Mouse (Mus musculus) liver, embryonic 16.5 days (tissue): ENCODE data around the gene Nhs. TPM values are rescaled to one million over a fixed set of nuclear protein-coding genes. Genes with fewer than 3 reads are reported as not detected.

Experiments used
- ATAC-seq: fragments of 200-750 bp; cut with Nextera tagmentation; 2 replicates; pipeline ENCODE4 v1.8.0; 2017; ENCODE audit warnings: low read depth, mild to moderate bottlenecking, moderate number of reproducible peaks, moderate library complexity
- H3K27ac ChIP-seq: fragments of 300-500 bp; sonication (generic); 2 replicates; pipeline ENCODE4 v1.5.1; 2014; ENCODE audit warnings: mild to moderate bottlenecking, low read length
- H3K27me3 ChIP-seq: fragments of 300-500 bp; sonication (generic); 2 replicates; pipeline ENCODE4 v1.6.1; 2014; ENCODE audit warnings: low read depth, low read length, mixed read lengths; ENCODE audit not compliant: control insufficient read depth, insufficient read depth
- H3K36me3 ChIP-seq: fragments of 300-500 bp; sonication (generic); 2 replicates; pipeline ENCODE4 v1.6.1; 2014; ENCODE audit warnings: mild to moderate bottlenecking; ENCODE audit not compliant: control insufficient read depth, insufficient read depth
- H3K4me1 ChIP-seq: fragments of 300-500 bp; sonication (generic); 2 replicates; pipeline ENCODE4 v1.6.1; 2014; ENCODE audit warnings: low read depth, low read length, mixed read lengths; ENCODE audit not compliant: control insufficient read depth
- H3K4me2 ChIP-seq: fragments of 300-500 bp; sonication (generic); 2 replicates; pipeline ENCODE4 v1.6.1; 2014; ENCODE audit warnings: low read depth, low read length, mixed read lengths
- H3K4me3 ChIP-seq: fragments of 300-500 bp; sonication (generic); 2 replicates; pipeline ENCODE4 v1.5.1; 2014; ENCODE audit warnings: low read depth, mild to moderate bottlenecking, low read length
- H3K9ac ChIP-seq: fragments of 300-500 bp; sonication (generic); 2 replicates; pipeline ENCODE4 v1.6.1; 2014; ENCODE audit warnings: low read depth, low read length
- H3K9me3 ChIP-seq: fragments of 300-500 bp; sonication (generic); replicated peaks from 2 replicates; pipeline ENCODE4 v1.6.1; 2016; ENCODE audit warnings: low read length; ENCODE audit not compliant: control insufficient read depth
- WGBS: fragments of 180-500 bp; shearing (Covaris S2); extraction: QIAGEN DNeasy Blood & Tissue Kit; methylation state at CpG from one replicate; pipeline ENCODE4 v1.1.7; 2014; ENCODE audit not compliant: insufficient replicate concordance; 5-methylcytosine and 5-hydroxymethylcytosine counted together
- polyA plus RNA-seq: library from polyadenylated mRNA; unstranded; fragments of >200 nt; fragmentation: Nextera tagmentation; extraction: Ambion mirVana; gene quantifications from 2 replicates; pipeline ENCODE4 v1.2.1, GENCODE M21; 2015

Gene Nhs
- polyA plus RNA-seq, result 0.02 and 0.05 TPM in 2 replicates

- Histone ChIP-seq H3K36me3 (no peaks in the 10 kb centered on the region), H3K4me1 (no peaks in the 10 kb centered on the region), H3K4me3 (peak within 1 kb of the TSS; percentile 43), H3K9ac (no peak within 1 kb of the TSS), H3K9me3 (no peaks in the 10 kb centered on the region), H3K27ac (no peak within 1 kb of the TSS), H3K4me2 (peak within 1 kb of the TSS; percentile 46), H3K27me3 (peaks cover 33% of the 10 kb centered on the region)
- WGBS, result 25% methylated on average over 50 of the region's 61 CpGs
- peak; percentile 65; the same call in 1 of the 2 replicates for ATAC-seq
These were observed at the start of gene Nhs for GRCm38 (mm10) chrX:162159637-162160611. TSS of gene Nhs (minus strand) at chrX:162159730.

- Histone ChIP-seq H3K9ac (no peak overlapping the region), H3K4me2 (no peak overlapping the region), H3K4me3 (no peak overlapping the region), H3K27ac (no peak overlapping the region), H3K36me3 (no peaks in the 10 kb centered on the region), H3K27me3 (no peaks in the 10 kb centered on the region), H3K4me1 (no peaks in the 10 kb centered on the region), H3K9me3 (no peaks in the 10 kb centered on the region)
- ATAC-seq, result no peak
- WGBS, result 61% methylated on average over 2 of the region's 2 CpGs
These were observed 46.9 kb upstream of the Nhs start for GRCm38 (mm10) chrX:162206350-162206884.

GRCm38 (mm10) chrX:162158743-162159636 lies 540 bp downstream of the Nhs start:
- ATAC-seq, result no peak

GRCm38 (mm10) chrX:162158142-162158541 lies 1.4 kb downstream of the Nhs start:
- Histone ChIP-seq H3K4me1 (no peaks in the 10 kb centered on the region), H3K9me3 (no peaks in the 10 kb centered on the region), H3K4me2 (no peak overlapping the region), H3K9ac (no peak overlapping the region), H3K4me3 (no peak overlapping the region), H3K36me3 (no peaks in the 10 kb centered on the region), H3K27ac (no peak overlapping the region), H3K27me3 (peaks cover 35% of the 10 kb centered on the region)
- 45% methylated on average over 5 of the region's 5 CpGs for WGBS
- no peak for ATAC-seq

More at GRCm38 (mm10) chrX:162158743-162159636, 540 bp downstream of the Nhs start:
- Histone ChIP-seq H3K4me1 (no peaks in the 10 kb centered on the region), H3K27me3 (peaks cover 35% of the 10 kb centered on the region), H3K36me3 (no peaks in the 10 kb centered on the region), H3K4me2 (peak overlapping the region; percentile 46), H3K27ac (no peak overlapping the region), H3K9ac (no peak overlapping the region), H3K9me3 (no peaks in the 10 kb centered on the region), H3K4me3 (peak overlapping the region; percentile 43)
- WGBS, result 19% methylated on average over 72 of the region's 80 CpGs

GRCm38 (mm10) chrX:162137807-162138206 lies 21.7 kb downstream of the Nhs start:
- no peak overlapping the region for H3K4me2 ChIP-seq
- H3K4me3 ChIP-seq, result no peak overlapping the region
- H3K36me3 ChIP-seq, result no peaks in the 10 kb centered on the region
- H3K27ac ChIP-seq, result no peak overlapping the region
- 34% methylated on average over 2 of the region's 2 CpGs for WGBS
- H3K9me3 ChIP-seq, result no peaks in the 10 kb centered on the region
- no peak overlapping the region for H3K9ac ChIP-seq
- no peaks in the 10 kb centered on the region; the same call in none of the 2 replicates for H3K27me3 ChIP-seq
- ATAC-seq, result no peak
- H3K4me1 ChIP-seq, result no peaks in the 10 kb centered on the region

- H3K27ac ChIP-seq, result no peak overlapping the region
- H3K27me3 ChIP-seq, result peaks cover 4% of the 10 kb centered on the region; the same call in 1 of the 2 replicates
- 48% methylated on average over 5 of the region's 5 CpGs for WGBS
- H3K36me3 ChIP-seq, result no peaks in the 10 kb centered on the region
- no peak overlapping the region for H3K9ac ChIP-seq
- no peak overlapping the region for H3K4me2 ChIP-seq
- no peaks in the 10 kb centered on the region for H3K9me3 ChIP-seq
- no peaks in the 10 kb centered on the region for H3K4me1 ChIP-seq
- no peak for ATAC-seq
- no peak overlapping the region for H3K4me3 ChIP-seq
These were observed 46.3 kb downstream of the Nhs start for GRCm38 (mm10) chrX:162113257-162113656.

GRCm38 (mm10) chrX:162102802-162103434 lies 56.6 kb downstream of the Nhs start:
- Histone ChIP-seq H3K36me3 (no peaks in the 10 kb centered on the region), H3K4me3 (no peak overlapping the region), H3K4me2 (no peak overlapping the region), H3K27me3 (peaks cover 4% of the 10 kb centered on the region; the same call in 1 of the 2 replicates), H3K9me3 (no peaks in the 10 kb centered on the region), H3K9ac (no peak overlapping the region), H3K4me1 (no peaks in the 10 kb centered on the region), H3K27ac (no peak overlapping the region)
- ATAC-seq, result no peak
- WGBS, result 43% methylated on average over 3 of the region's 3 CpGs

GRCm38 (mm10) chrX:162098364-162098763 lies 61.2 kb downstream of the Nhs start:
- Histone ChIP-seq H3K4me1 (no peaks in the 10 kb centered on the region), H3K4me2 (no peak overlapping the region), H3K9me3 (no peaks in the 10 kb centered on the region), H3K9ac (no peak overlapping the region), H3K36me3 (no peaks in the 10 kb centered on the region), H3K27ac (no peak overlapping the region), H3K27me3 (peaks cover 4% of the 10 kb centered on the region; the same call in 1 of the 2 replicates), H3K4me3 (no peak overlapping the region)
- ATAC-seq, result no peak
- WGBS, result 47% methylated on average over 4 of the region's 4 CpGs
